Mouse (Mus musculus) ES-E14 (cell line): ENCODE data around the gene Stxbp1.

ENCODE experiments used
- CHD2 ChIP-seq: IDR thresholded peaks from 2 replicates; pipeline ENCODE4 v1.6.1; 2014; ENCODE audit warnings: mild to moderate bottlenecking, low read depth, low read length, inconsistent platforms
- HCFC1 ChIP-seq: IDR thresholded peaks from 2 replicates; pipeline ENCODE4 v1.6.1; 2012; ENCODE audit warnings: low read length, inconsistent platforms, borderline replicate concordance; ENCODE audit not compliant: insufficient read depth
- MAFK ChIP-seq: IDR thresholded peaks from 2 replicates; pipeline ENCODE4 v1.6.1; 2014; ENCODE audit warnings: mild to moderate bottlenecking, low read depth, low read length, inconsistent platforms; ENCODE audit not compliant: insufficient read depth
- ZC3H11A ChIP-seq: IDR thresholded peaks from 2 replicates; pipeline ENCODE4 v1.6.1; 2012; ENCODE audit warnings: low read depth, mild to moderate bottlenecking, inconsistent platforms, low read length, borderline replicate concordance

GRCm38 (mm10) chr2:32816946-32817581 is 30.0 kb downstream of the Stxbp1 start:
- TF ChIP-seq MAFK (no peak), CHD2 (no peak), HCFC1 (no peak), ZC3H11A (no peak)
